Mouse (Mus musculus): ENCODE measurements around the gene Chd1. TPM values are rescaled to one million over a fixed set of nuclear protein-coding genes. Genes with fewer than 3 reads are reported as not detected.

Gene Chd1
- polyA plus RNA-seq, 1 experiment from 2014 or later = 38.0 TPM

DNA sequence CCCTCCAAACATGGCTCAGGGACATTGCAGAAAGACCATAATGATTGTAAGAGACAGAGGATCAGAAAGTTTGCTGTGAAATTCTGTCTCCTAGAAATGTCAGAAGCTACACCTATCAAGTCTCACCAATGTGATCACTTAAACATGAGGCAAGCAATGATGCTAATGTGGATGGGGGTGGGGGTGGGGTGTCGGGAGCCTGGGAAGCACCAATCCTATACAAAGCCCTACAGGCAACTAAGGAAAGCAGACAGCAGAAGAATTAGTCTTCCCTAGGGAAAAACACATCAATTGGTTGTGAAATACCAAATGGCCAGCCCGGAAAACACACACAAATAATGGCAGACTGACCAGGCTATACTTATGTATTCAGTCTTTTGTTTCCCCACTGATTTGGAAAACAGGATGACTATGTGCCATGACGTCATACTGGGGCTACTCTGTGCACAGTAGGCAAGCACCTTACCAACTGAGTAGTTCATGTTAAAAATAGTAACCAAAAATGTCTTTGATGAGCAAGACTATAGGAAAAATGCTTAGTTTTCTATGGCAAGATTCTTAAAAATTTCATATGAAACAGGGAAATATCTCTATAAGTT, 94.5 kb downstream of the Chd1 start:
- peaks cover 3% of the 10 kb centered on the region; the same call in 1 of the 2 replicates for H3K36me3 ChIP-seq
- H3K27me3 ChIP-seq (replicated peaks) = no peaks in the 10 kb centered on the region
- H3K27ac ChIP-seq = no peak overlapping the region
- peak; percentile 80 for ATAC-seq (ENCODE audit: low FRiP score, low read depth)
- H3K4me3 ChIP-seq = no peak overlapping the region
- H3K9me3 ChIP-seq = no peaks in the 10 kb centered on the region
- no peak overlapping the region for H3K4me2 ChIP-seq (replicated peaks)
- no peaks in the 10 kb centered on the region for H3K4me1 ChIP-seq
- H3K9ac ChIP-seq = no peak overlapping the region
- 44% methylated on average over 3 of the region's 3 CpGs for WGBS

DNA sequence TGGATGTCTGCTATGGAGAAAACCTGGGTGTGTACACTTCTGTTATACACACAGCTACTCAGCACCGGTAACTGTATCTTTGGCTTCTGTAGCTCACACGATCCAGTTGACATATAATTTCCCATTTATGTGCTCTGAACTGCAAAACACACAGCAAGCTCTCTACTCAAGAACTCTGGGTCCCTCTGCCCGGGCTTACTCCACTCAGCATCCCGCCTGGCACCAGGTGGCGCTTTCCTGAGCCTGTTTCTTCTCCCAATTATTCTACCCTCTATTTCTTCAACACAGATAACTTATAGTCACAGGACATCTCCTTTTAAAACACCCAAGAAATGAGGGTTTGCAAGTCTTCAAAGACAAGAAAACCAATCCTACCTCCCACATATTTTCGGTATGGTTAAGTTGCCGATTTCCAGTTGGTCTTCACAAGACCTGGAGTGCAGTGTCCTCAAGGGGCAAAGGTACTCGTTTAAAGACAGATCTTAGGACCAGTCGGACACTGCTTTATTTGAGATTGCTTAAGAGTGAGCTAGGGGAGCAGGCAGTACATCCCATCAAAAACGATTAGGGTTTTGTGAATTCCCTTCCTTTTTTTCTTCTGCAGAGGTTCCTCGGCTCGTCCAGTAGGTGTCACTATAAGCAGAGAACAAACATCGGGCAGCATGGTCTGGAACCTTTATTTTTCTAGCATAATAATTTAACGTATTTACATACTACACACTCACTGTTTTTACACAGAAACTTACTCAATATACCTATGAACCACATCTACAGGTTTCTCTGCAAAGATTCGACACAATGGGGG, 99.4 kb downstream of the Chd1 start:
- H3K4me1 ChIP-seq = peaks cover 15% of the 10 kb centered on the region
- WGBS = 52% methylated on average over 15 of the region's 15 CpGs
- H3K4me3 ChIP-seq = no peak overlapping the region
- no peaks in the 10 kb centered on the region for H3K27me3 ChIP-seq (replicated peaks)
- H3K9ac ChIP-seq = no peak overlapping the region
- no peak overlapping the region for H3K27ac ChIP-seq
- ATAC-seq (ENCODE audit: low FRiP score, low read depth) = no peak
- H3K36me3 ChIP-seq = peaks cover 23% of the 10 kb centered on the region
- no peaks in the 10 kb centered on the region for H3K9me3 ChIP-seq
- no peak overlapping the region for H3K4me2 ChIP-seq (replicated peaks)

DNA sequence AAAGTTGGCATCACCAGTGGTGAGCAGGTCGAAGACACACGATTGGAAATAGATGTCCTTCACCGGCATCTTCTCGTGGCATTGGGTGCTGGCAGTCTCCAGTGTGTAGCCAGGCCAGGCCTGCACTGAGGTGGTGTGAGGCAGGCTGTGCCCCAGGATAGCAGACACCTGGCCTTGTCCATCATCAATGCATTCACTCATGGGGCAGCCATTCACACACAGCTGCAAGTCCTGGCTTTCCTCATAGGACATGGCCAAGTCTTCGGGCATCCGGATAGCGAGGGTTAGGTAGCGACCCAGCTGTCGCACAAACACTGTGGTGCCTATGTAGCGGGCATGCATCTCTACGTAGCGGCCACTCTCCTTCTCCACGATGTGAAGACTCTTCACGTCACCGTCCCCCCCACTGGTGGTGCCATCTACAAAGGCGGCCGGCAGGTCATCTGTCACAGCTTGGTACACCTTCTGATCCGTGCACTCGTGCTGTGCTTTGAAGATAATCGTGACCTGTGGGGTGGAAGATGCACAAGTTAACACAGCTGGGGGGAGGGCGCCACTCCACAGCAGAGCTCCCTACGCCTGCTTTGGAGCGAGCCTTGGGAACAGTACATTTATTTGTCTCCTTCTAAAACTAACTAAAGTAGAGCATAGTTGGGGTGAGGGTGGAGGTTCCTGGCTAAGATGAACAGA, 102.7 kb downstream of the Chd1 start:
- no peak for ATAC-seq (ENCODE audit: low FRiP score, low read depth)

DNA sequence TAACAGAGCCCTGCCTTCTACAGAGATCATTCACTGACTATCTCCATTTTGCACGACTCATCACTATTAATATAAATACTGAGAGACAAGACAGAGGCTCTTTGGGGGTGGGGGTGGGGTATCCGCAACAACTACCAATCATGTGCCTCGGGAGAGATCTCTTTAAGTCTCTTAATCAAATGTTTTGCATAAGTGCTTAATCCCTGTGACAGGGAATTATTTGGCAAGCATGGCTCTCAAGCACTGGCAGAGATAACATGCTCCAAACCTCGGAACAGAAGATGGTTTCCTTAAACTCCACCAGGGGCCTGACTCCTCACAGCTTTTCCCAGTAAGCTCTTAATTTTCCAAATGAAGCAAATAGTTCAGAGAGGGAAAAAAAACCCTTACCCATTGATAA, 103.2 kb downstream of the Chd1 start:
- WGBS = 59% methylated on average over 4 of the region's 4 CpGs
- no peak overlapping the region for H3K9ac ChIP-seq
- no peak overlapping the region for H3K27ac ChIP-seq
- H3K4me2 ChIP-seq (replicated peaks) = no peak overlapping the region
- no peak for ATAC-seq (ENCODE audit: low FRiP score, low read depth)
- no peak overlapping the region for H3K4me3 ChIP-seq
- peaks cover 29% of the 10 kb centered on the region for H3K36me3 ChIP-seq
- peaks cover 47% of the 10 kb centered on the region for H3K4me1 ChIP-seq
- no peaks in the 10 kb centered on the region for H3K27me3 ChIP-seq (replicated peaks)
- H3K9me3 ChIP-seq = no peaks in the 10 kb centered on the region

More for the DNA sequence above, 102.7 kb downstream of the Chd1 start:
- H3K4me3 ChIP-seq = no peak overlapping the region
- H3K27ac ChIP-seq = no peak overlapping the region
- no peak overlapping the region for H3K4me2 ChIP-seq (replicated peaks)
- peaks cover 43% of the 10 kb centered on the region for H3K4me1 ChIP-seq
- H3K9me3 ChIP-seq = no peaks in the 10 kb centered on the region
- no peak overlapping the region for H3K9ac ChIP-seq
- WGBS = 89% methylated on average over 23 of the region's 23 CpGs
- peaks cover 26% of the 10 kb centered on the region for H3K36me3 ChIP-seq
- no peaks in the 10 kb centered on the region for H3K27me3 ChIP-seq (replicated peaks)

DNA sequence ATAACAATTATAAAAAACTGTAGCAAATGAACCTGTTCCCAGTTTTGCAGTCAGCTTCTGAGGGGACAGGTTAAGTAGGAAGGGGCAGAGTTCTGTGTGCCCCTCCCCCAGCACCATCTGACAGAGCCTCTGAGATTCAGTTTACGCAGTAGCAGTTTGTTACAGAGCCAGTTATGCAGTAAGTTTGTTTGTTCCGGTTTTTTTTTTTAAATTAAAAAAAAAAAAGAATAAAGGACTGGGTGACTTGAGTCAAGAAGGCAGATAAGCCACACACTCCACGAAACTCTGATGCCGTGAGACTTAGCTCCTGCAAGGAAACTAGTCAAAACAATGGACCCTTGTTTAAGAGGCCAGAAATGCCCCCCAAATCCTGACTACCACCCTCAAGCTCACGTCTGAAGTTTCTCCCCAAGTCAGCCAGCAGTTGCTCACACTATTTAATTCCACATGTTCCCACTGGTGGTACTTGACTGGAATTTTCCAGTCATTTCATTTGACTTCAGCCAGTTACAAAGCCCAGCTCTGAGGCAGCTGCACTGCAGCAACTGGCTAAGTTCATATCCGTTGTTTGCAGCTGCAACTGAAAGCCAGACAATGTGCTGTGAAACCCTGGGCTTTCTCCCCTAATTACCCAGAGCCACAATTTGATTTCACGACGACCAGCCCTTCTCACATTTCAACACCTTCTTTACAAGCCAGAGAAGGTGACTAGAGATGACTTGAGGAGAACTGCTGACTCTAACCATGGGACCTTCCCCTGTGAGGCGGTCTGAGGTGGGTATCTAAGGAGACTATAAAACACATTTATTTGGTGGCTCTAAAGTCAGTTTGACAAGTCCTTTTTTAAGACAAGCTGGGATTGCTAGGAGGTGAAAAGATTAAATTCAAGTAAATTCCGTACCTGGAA, 104.0 kb downstream of the Chd1 start:
- no peak for ATAC-seq (ENCODE audit: low FRiP score, low read depth)
- WGBS = 20% methylated on average over 10 of the region's 10 CpGs
- no peaks in the 10 kb centered on the region for H3K9me3 ChIP-seq
- peaks cover 49% of the 10 kb centered on the region for H3K4me1 ChIP-seq
- H3K9ac ChIP-seq = no peak overlapping the region
- no peak overlapping the region for H3K27ac ChIP-seq
- no peak overlapping the region for H3K4me2 ChIP-seq (replicated peaks)
- H3K36me3 ChIP-seq = peaks cover 29% of the 10 kb centered on the region
- H3K4me3 ChIP-seq = no peak overlapping the region
- H3K27me3 ChIP-seq (replicated peaks) = no peaks in the 10 kb centered on the region

DNA sequence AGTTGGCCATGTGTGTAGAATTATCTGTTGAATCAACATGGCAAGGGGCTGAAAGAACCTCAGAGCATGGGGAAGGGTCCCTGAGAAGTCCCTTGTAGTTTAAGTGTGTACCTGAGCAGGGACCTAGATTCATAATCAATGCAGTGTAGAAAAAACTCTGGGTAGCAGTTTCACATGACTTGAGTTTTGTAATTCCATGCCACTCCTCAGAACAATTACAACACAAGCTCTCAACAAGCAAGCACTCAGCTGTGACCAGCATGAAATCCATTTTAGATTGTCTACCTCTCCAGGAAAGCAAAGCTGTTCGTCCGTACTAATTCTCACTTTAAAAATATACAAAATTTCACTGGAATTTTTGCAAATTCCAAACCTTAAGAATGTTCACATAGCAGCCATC, 105.2 kb downstream of the Chd1 start:
- no peak overlapping the region for H3K9ac ChIP-seq
- peaks cover 36% of the 10 kb centered on the region for H3K36me3 ChIP-seq
- no peak overlapping the region for H3K4me3 ChIP-seq
- no peak overlapping the region for H3K27ac ChIP-seq
- no peaks in the 10 kb centered on the region for H3K27me3 ChIP-seq (replicated peaks)
- H3K4me1 ChIP-seq = peaks cover 61% of the 10 kb centered on the region
- no peaks in the 10 kb centered on the region for H3K9me3 ChIP-seq
- WGBS = 63% methylated on average over 2 of the region's 2 CpGs
- ATAC-seq (ENCODE audit: low FRiP score, low read depth) = no peak
- H3K4me2 ChIP-seq (replicated peaks) = no peak overlapping the region

DNA sequence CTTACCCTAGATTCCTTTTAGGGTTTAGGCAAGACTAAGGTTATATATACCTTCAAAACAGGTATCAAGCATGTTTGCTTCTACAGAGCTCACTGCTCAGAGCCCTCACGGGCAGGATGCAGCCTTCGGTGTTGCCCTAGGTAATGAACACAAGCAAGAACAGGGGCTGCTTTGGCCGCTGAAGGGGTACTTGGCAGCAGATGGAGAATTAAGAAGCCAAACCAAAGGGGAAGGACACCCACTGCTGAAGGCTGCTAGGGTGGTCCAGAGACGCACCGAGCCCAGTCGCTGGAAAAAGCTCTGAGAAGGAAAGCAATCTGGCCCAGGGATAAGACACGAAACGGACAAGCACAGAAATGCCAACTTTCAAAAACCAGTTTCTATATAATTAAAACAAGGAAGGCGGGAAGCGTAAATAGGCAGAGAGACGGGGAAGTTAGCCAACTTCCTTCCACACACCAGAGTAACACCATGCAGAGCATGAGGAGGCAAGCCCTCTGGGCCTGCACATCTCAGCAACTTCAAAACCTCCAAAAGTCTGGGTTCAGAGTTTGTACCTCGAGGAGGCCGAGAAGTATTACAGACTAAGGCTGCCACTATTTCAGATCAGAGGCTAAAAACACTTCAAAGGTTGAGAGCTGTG, 107.5 kb downstream of the Chd1 start:
- peaks cover 66% of the 10 kb centered on the region for H3K4me1 ChIP-seq
- H3K4me3 ChIP-seq = no peak overlapping the region
- no peaks in the 10 kb centered on the region for H3K9me3 ChIP-seq
- no peaks in the 10 kb centered on the region for H3K27me3 ChIP-seq (replicated peaks)
- no peak overlapping the region for H3K27ac ChIP-seq
- no peak for ATAC-seq (ENCODE audit: low FRiP score, low read depth)
- H3K36me3 ChIP-seq = peaks cover 30% of the 10 kb centered on the region
- 85% methylated on average over 13 of the region's 13 CpGs for WGBS
- H3K9ac ChIP-seq = no peak overlapping the region
- no peak overlapping the region for H3K4me2 ChIP-seq (replicated peaks)

DNA sequence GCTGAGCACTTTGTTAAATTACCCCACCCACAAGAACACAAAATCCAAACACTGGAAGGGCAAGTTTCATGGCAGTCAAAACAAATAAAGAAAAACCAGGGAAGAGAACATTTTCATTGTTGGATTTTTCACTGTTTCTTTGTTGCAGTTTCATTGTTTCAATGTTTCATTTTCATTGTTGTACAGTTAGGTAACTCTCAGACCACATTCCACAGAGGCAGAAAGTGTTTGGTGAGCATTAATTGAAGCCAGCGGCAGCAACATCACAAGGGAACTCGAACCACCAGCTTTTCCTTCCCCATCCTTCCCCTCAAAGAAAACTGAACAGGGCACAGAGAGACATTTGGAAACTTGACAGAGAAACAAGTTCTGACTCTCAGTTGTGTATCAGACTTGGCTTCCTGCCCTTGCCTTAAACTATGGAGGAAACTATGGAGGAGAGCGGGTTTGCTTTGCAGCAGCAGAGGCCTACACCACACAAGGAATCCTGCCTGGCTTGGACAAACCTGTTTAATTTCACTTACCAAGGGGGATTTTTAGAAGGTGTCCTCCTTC, 109.0 kb downstream of the Chd1 start:
- H3K4me1 ChIP-seq = peaks cover 67% of the 10 kb centered on the region
- peaks cover 32% of the 10 kb centered on the region for H3K36me3 ChIP-seq
- no peak overlapping the region for H3K9ac ChIP-seq
- no peak overlapping the region for H3K4me3 ChIP-seq
- WGBS = 84% methylated on average over 3 of the region's 3 CpGs
- H3K27ac ChIP-seq = no peak overlapping the region
- no peak overlapping the region for H3K4me2 ChIP-seq (replicated peaks)
- no peak for ATAC-seq (ENCODE audit: low FRiP score, low read depth)
- no peaks in the 10 kb centered on the region for H3K27me3 ChIP-seq (replicated peaks)
- no peaks in the 10 kb centered on the region for H3K9me3 ChIP-seq

DNA sequence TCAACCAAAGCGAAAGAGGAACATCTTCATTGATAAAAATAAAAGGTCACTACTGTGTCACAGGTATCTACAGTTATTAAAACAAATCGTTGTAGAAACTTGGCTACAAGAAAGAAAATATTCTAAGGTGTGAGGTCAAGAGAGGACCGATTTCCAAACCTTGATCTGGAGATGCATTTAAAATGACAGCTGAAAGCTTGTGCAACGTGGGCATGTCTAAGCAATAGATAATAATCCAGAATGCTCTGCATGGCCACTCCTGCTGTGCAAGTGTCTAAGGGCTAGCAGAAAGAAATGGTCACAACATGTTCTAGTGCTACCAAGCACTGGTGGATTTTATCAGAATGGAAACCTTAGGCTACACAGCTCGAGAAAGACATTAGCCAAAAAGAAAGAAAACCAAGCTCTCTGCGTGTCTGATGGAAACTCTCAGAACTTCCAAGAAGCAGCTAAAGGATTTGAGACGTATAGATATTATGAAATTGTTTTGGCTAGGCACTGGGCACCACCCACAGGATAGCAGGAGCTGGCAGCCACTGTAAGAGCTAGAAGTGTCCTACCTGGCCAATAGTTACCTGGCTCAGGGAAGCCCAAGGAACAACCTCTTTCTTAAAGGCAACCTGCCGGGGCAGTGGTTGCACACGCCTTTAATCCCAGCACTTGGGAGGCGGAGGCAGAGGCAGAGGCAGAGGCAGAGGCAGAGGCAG, 110.7 kb downstream of the Chd1 start:
- no peak for ATAC-seq (ENCODE audit: low FRiP score, low read depth)
- Histone ChIP-seq H3K9me3 (no peaks in the 10 kb centered on the region), H3K27ac (no peak overlapping the region), H3K36me3 (peaks cover 43% of the 10 kb centered on the region), H3K4me1 (peaks cover 58% of the 10 kb centered on the region), H3K27me3 (replicated peaks) (no peaks in the 10 kb centered on the region), H3K4me3 (no peak overlapping the region), H3K9ac (no peak overlapping the region), H3K4me2 (replicated peaks) (no peak overlapping the region; the same call in 1 of the 2 replicates)
- 88% methylated on average over 10 of the region's 10 CpGs for WGBS

DNA sequence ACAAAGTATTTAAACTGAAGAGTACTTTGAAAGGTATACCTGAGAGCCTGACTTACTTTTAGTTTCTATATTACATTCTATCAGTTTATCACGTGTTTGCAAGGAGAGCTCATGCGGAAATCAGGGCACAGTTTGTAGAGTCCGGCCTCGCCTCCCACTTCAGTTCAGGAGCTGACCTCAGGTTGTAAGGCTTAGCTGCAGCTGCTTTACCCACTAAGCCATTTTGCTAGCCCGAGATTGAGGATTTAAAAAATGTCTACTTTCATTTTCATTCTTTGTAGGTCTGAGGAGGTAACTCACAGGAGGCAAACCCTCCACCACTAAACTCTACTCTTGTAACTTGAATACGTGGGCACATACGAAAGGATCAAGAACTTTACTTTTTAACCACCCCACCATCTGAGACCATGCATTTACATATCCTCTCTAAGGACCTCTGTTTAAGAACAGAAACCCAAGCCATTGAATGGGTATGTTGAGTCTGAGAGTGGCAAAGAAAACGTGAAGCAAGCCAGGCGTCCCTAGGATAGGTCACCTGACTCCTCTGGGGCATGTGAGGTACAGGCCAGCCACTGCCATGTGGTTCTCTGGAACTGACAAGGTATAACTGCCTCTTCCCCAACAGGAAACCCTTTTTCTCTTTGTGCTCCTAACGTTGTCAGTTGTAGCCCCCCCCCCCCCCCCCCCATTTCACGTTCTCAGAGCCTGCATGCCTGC, 111.8 kb downstream of the Chd1 start:
- peaks cover 49% of the 10 kb centered on the region for H3K36me3 ChIP-seq
- no peak for ATAC-seq (ENCODE audit: low FRiP score, low read depth)
- H3K27me3 ChIP-seq (replicated peaks) = no peaks in the 10 kb centered on the region
- H3K27ac ChIP-seq = no peak overlapping the region
- H3K4me3 ChIP-seq = no peak overlapping the region
- peaks cover 56% of the 10 kb centered on the region for H3K4me1 ChIP-seq
- H3K4me2 ChIP-seq (replicated peaks) = no peak overlapping the region
- no peaks in the 10 kb centered on the region for H3K9me3 ChIP-seq
- no peak overlapping the region for H3K9ac ChIP-seq
- 85% methylated on average over 11 of the region's 11 CpGs for WGBS
